Mouse (Mus musculus) midbrain, embryonic 11.5 days (tissue): Measurements from ENCODE around the gene Nutf2. TPM values are rescaled to one million over a fixed set of nuclear protein-coding genes. Genes with fewer than 3 reads are reported as not detected.

Experiments
- ATAC-seq: fragments of 200-750 bp; cut with Nextera tagmentation; 2 replicates; pipeline ENCODE4 v1.8.0; 2017; ENCODE audit warnings: moderate TSS enrichment, moderate library complexity; ENCODE audit not compliant: low FRiP score
- DNase-seq: peaks from one replicate; pipeline ENCODE4 v3.0.0; 2015; ENCODE audit warnings: low spot score; ENCODE audit errors: missing footprints
- H3K27ac ChIP-seq: fragments of 300-500 bp; sonication (generic); 2 replicates; pipeline ENCODE4 v1.5.1; 2014; ENCODE audit warnings: low read depth, low read length
- H3K27me3 ChIP-seq: fragments of 300-500 bp; sonication (generic); 2 replicates; pipeline ENCODE4 v1.6.1; 2014; ENCODE audit warnings: mild to moderate bottlenecking, low read length, moderate library complexity, mixed read lengths; ENCODE audit not compliant: control insufficient read depth, insufficient read depth
- H3K36me3 ChIP-seq: fragments of 300-500 bp; sonication (generic); 2 replicates; pipeline ENCODE4 v1.6.1; 2014; ENCODE audit warnings: mild to moderate bottlenecking, low read length, moderate library complexity, mixed read lengths; ENCODE audit not compliant: control insufficient read depth, insufficient read depth
- H3K4me1 ChIP-seq: fragments of 300-500 bp; sonication (generic); 2 replicates; pipeline ENCODE4 v1.6.1; 2014; ENCODE audit warnings: low read length; ENCODE audit not compliant: control insufficient read depth, insufficient read depth
- H3K4me2 ChIP-seq: fragments of 300-500 bp; sonication (generic); 2 replicates; pipeline ENCODE4 v1.6.1; 2014; ENCODE audit warnings: mild to moderate bottlenecking, moderate library complexity
- H3K4me3 ChIP-seq: fragments of 300-500 bp; sonication (generic); 2 replicates; pipeline ENCODE4 v1.5.1; 2014; ENCODE audit warnings: low read depth, low read length
- H3K9ac ChIP-seq: fragments of 300-500 bp; sonication (generic); 2 replicates; pipeline ENCODE4 v1.6.1; 2014; ENCODE audit warnings: low read length
- H3K9me3 ChIP-seq: fragments of 300-500 bp; sonication (generic); 2 replicates; pipeline ENCODE4 v1.6.1; 2016; ENCODE audit warnings: low read length; ENCODE audit not compliant: control insufficient read depth
- WGBS: fragments of 180-500 bp; shearing (Covaris S2); extraction: QIAGEN DNeasy Blood & Tissue Kit; methylation state at CpG from one replicate; pipeline ENCODE4 v1.1.7; 2014; 5-methylcytosine and 5-hydroxymethylcytosine counted together
- polyA plus RNA-seq: library from polyadenylated mRNA; unstranded; fragments of >200 nt; fragmentation: Nextera tagmentation; extraction: Ambion mirVana; gene quantifications from 2 replicates; pipeline ENCODE4 v1.2.1, GENCODE M21; 2014

Nutf2 gene
- 300 and 367 TPM in 2 replicates for polyA plus RNA-seq

GRCm38 (mm10) chr8:105860143-105860981 lies at the start of gene Nutf2:
Gene Nutf2, plus strand, starts transcription at chr8:105860580.
- peaks cover 45% of the 10 kb centered on the region for H3K4me1 ChIP-seq
- H3K4me2 ChIP-seq = peak within 1 kb of the TSS; percentile 86
- peak; percentile 97 for ATAC-seq
- no peaks in the 10 kb centered on the region for H3K27me3 ChIP-seq
- under 1% methylated on average over 59 of the region's 59 CpGs for WGBS
- no peaks in the 10 kb centered on the region for H3K9me3 ChIP-seq
- H3K27ac ChIP-seq = peak within 1 kb of the TSS; percentile 66
- H3K4me3 ChIP-seq = peak within 1 kb of the TSS; percentile 95
- H3K36me3 ChIP-seq = no peaks in the 10 kb centered on the region
- H3K9ac ChIP-seq = peak within 1 kb of the TSS; percentile 93
- peak; percentile 98 for DNase-seq

- DNase-seq (no peak), ATAC-seq (no peak)
- Histone ChIP-seq H3K27me3 (no peaks in the 10 kb centered on the region), H3K36me3 (no peaks in the 10 kb centered on the region; the same call in 1 of the 2 replicates), H3K4me2 (no peak overlapping the region), H3K9ac (no peak overlapping the region), H3K4me3 (no peak overlapping the region), H3K27ac (no peak overlapping the region), H3K4me1 (no peaks in the 10 kb centered on the region), H3K9me3 (no peaks in the 10 kb centered on the region)
- WGBS = 92% methylated on average over 10 of the region's 10 CpGs
Observed at GRCm38 (mm10) chr8:105811061-105811460, 49.3 kb upstream of the Nutf2 start.

GRCm38 (mm10) chr8:105811543-105811942 lies 48.8 kb upstream of the Nutf2 start:
- no peaks in the 10 kb centered on the region; the same call in 1 of the 2 replicates for H3K36me3 ChIP-seq
- WGBS = 83% methylated on average over 3 of the region's 3 CpGs
- no peaks in the 10 kb centered on the region for H3K27me3 ChIP-seq
- no peak overlapping the region for H3K9ac ChIP-seq
- no peak for DNase-seq
- no peaks in the 10 kb centered on the region for H3K9me3 ChIP-seq
- H3K4me2 ChIP-seq = no peak overlapping the region
- no peak for ATAC-seq
- no peaks in the 10 kb centered on the region for H3K4me1 ChIP-seq
- no peak overlapping the region for H3K27ac ChIP-seq
- no peak overlapping the region for H3K4me3 ChIP-seq

GRCm38 (mm10) chr8:105812511-105812910 lies 47.9 kb upstream of the Nutf2 start:
- H3K4me1 ChIP-seq = no peaks in the 10 kb centered on the region
- H3K27ac ChIP-seq = no peak overlapping the region
- no peaks in the 10 kb centered on the region for H3K27me3 ChIP-seq
- no peaks in the 10 kb centered on the region; the same call in 1 of the 2 replicates for H3K36me3 ChIP-seq
- 92% methylated on average over 5 of the region's 5 CpGs for WGBS
- no peak for DNase-seq
- no peak for ATAC-seq
- no peak overlapping the region for H3K9ac ChIP-seq
- no peak overlapping the region for H3K4me2 ChIP-seq
- H3K9me3 ChIP-seq = no peaks in the 10 kb centered on the region
- no peak overlapping the region for H3K4me3 ChIP-seq

- DNase-seq = no peak
- no peak overlapping the region for H3K4me2 ChIP-seq
- H3K4me3 ChIP-seq = no peak overlapping the region
- no peaks in the 10 kb centered on the region; the same call in 1 of the 2 replicates for H3K36me3 ChIP-seq
- 99% methylated on average over 6 of the region's 6 CpGs for WGBS
- no peak overlapping the region for H3K9ac ChIP-seq
- H3K9me3 ChIP-seq = no peaks in the 10 kb centered on the region
- H3K27me3 ChIP-seq = no peaks in the 10 kb centered on the region
- H3K27ac ChIP-seq = no peak overlapping the region
- H3K4me1 ChIP-seq = no peaks in the 10 kb centered on the region
- no peak for ATAC-seq
Observed at GRCm38 (mm10) chr8:105813241-105813640, 47.1 kb upstream of the Nutf2 start.

GRCm38 (mm10) chr8:105819659-105820058 lies 40.7 kb upstream of the Nutf2 start:
- DNase-seq (no peak), ATAC-seq (no peak)
- whole genome bisulfite sequencing = 86% methylated on average over 3 of the region's 3 CpGs
- peaks cover 20% of the 10 kb centered on the region for H3K36me3 ChIP-seq
- H3K27me3 ChIP-seq = no peaks in the 10 kb centered on the region
- H3K9ac ChIP-seq = no peak overlapping the region
- no peaks in the 10 kb centered on the region for H3K4me1 ChIP-seq
- H3K4me3 ChIP-seq = no peak overlapping the region
- H3K9me3 ChIP-seq = no peaks in the 10 kb centered on the region
- H3K27ac ChIP-seq = no peak overlapping the region
- no peak overlapping the region for H3K4me2 ChIP-seq

GRCm38 (mm10) chr8:105820925-105821324 lies 39.5 kb upstream of the Nutf2 start:
- ATAC-seq = no peak
- no peak overlapping the region for H3K4me3 ChIP-seq
- H3K27me3 ChIP-seq = no peaks in the 10 kb centered on the region
- DNase-seq = no peak
- WGBS = 95% methylated on average over 1 of the region's 1 CpGs
- peaks cover 20% of the 10 kb centered on the region for H3K36me3 ChIP-seq
- H3K4me1 ChIP-seq = peaks cover 3% of the 10 kb centered on the region
- H3K4me2 ChIP-seq = no peak overlapping the region
- no peaks in the 10 kb centered on the region for H3K9me3 ChIP-seq
- H3K9ac ChIP-seq = no peak overlapping the region
- H3K27ac ChIP-seq = no peak overlapping the region

- peak overlapping the region; percentile 80; the same call in 1 of the 2 replicates for H3K4me3 ChIP-seq
- DNase-seq (no peak), ATAC-seq (no peak)
- no peak overlapping the region for H3K27ac ChIP-seq
- peaks cover 10% of the 10 kb centered on the region for H3K4me1 ChIP-seq
- H3K4me2 ChIP-seq = peak overlapping the region; percentile 89; the same call in 1 of the 2 replicates
- no peak overlapping the region for H3K9ac ChIP-seq
- H3K9me3 ChIP-seq = no peaks in the 10 kb centered on the region
- 91% methylated on average over 4 of the region's 4 CpGs for whole genome bisulfite sequencing
- no peaks in the 10 kb centered on the region for H3K27me3 ChIP-seq
- peaks cover 20% of the 10 kb centered on the region for H3K36me3 ChIP-seq
Observed at GRCm38 (mm10) chr8:105825506-105825905, 34.9 kb upstream of the Nutf2 start.

- peak overlapping the region; percentile 89 for H3K4me2 ChIP-seq
- peak overlapping the region; percentile 80 for H3K4me3 ChIP-seq
- WGBS = 14% methylated on average over 4 of the region's 4 CpGs
- peaks cover 15% of the 10 kb centered on the region for H3K36me3 ChIP-seq
- ATAC-seq (no peak), DNase-seq (no peak)
- H3K27ac ChIP-seq = no peak overlapping the region
- peaks cover 10% of the 10 kb centered on the region for H3K4me1 ChIP-seq
- H3K27me3 ChIP-seq = no peaks in the 10 kb centered on the region
- peak overlapping the region; percentile 86 for H3K9ac ChIP-seq
- H3K9me3 ChIP-seq = no peaks in the 10 kb centered on the region
Observed at GRCm38 (mm10) chr8:105826379-105826778, 34.0 kb upstream of the Nutf2 start.
